Mouse (Mus musculus): ENCODE measurements around the gene Ccnk.

Ccnk gene

DNA sequence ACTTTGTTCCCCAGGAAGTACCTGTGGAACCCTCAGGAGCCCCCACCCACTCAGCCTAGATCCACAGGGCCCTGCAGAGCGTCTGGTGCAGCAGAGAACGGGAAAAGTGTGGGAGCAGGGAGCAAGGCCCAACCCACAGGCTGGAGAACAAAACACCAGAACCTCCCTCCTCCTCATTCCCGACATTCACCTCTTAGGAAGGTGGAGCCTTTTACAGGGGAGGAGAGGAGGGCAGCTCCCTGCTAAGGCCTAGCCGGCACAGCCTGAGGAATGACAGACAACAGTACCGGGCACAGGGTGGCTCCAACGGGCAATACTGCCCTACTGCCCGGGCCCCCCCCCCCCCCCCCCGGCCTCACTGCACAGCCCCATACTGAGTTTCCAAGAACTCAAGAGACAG is 44.0 kb downstream of the Ccnk start:
- no peak for DNase-seq (ENCODE audit: low spot score)

DNA sequence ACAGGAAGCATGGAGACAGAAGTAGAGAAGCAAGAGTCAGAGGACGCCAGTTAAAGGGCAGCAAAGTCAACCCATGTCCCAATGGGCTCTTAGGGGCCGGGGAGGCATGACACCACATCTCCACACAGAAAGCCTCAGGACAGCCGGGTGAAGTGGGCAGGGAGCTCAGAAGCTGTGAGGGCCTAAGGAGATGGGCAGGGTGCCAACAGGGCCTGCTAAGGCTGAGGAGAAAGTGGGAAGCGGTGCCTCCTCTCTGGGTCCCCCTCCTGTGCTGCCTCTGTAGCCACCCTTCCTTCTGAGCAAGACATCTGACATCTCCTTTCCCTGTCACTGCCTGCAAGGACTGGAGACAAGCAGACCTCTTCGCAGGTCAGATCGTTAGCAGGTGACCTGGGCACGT is 46.4 kb downstream of the Ccnk start:
- DNase-seq (ENCODE audit: low spot score) = peak; percentile 48

DNA sequence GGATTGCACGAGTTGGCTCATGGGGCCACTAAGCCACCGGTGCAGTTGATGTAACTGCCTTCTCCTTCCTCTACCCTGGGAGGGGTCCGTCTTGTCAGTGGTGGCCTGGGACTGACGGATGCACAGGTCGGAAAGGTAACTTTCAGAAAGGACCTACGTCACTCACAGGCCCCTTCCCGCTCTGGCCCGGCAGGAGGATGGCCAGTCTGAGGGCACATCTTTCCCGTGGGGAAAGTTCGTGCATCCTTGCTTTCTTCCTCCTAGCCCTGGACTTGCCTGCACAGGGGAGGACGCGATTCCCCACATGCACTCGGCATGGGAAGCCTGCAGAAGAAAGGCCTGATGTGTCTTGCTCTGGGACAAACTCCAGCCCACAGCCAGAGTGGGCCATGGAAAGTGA is 46.8 kb downstream of the Ccnk start:
- DNase-seq (ENCODE audit: low spot score) = no peak

DNA sequence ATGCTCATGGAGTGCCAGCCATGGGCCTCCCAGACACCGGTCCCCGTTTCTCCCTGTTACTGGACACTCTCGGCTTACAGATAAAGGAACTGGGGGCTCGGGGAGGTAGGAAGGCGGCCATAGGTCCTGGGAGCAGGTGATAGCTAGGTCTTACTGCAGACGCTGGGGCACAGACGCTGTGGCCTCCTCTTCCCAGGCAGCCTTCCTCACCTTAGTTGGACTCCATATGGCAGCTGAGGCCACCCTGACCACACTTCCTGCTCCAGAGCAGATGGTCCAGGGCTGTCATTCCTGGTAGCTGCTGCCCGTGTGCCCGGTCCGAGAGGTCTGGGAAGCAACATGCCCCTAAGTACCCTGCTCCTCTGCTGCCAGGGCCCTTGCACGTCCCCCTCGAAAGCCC is 47.6 kb downstream of the Ccnk start:
- no peak for DNase-seq (ENCODE audit: low spot score)

DNA sequence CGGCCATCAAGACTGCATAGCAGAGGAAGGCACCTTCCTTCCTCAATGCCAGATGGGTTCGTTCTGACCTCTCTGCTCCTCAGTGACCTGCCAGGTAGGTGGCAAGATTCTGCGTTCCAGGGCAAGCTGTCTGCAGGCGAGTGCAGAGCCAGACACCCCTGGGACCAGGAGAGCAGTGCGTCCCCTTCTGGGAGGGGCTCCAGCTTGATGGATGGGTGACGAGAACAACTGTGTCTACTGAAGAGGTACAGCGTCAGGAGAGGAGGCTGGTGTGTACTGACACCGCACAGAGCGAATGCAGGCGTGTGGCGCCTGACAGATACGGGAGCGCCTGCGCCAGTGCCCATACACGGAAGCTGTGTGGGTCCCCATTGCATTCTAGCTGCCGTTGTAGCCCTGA is 48.1 kb downstream of the Ccnk start:
- DNase-seq (ENCODE audit: low spot score) = no peak

DNA sequence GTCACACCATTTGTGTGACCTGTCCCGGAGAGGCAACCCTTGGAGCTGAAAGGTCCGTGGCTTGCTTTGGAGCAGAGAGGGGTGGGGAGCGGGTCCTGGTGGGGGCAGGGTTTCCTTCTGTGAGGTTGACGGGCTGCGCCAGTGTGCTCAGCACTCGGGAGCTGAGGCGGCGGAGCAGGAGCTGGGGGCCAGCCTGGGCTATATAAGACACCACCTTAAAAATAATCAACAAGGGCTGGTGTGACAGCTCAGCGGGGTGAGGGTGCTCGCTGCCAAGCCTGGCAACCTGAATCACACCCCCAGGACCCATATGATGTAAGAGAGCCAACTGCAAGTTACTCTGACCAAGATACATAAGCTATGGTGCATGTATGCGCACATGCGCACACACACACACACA is 50.7 kb downstream of the Ccnk start:
- DNase-seq (ENCODE audit: low spot score) = no peak

DNA sequence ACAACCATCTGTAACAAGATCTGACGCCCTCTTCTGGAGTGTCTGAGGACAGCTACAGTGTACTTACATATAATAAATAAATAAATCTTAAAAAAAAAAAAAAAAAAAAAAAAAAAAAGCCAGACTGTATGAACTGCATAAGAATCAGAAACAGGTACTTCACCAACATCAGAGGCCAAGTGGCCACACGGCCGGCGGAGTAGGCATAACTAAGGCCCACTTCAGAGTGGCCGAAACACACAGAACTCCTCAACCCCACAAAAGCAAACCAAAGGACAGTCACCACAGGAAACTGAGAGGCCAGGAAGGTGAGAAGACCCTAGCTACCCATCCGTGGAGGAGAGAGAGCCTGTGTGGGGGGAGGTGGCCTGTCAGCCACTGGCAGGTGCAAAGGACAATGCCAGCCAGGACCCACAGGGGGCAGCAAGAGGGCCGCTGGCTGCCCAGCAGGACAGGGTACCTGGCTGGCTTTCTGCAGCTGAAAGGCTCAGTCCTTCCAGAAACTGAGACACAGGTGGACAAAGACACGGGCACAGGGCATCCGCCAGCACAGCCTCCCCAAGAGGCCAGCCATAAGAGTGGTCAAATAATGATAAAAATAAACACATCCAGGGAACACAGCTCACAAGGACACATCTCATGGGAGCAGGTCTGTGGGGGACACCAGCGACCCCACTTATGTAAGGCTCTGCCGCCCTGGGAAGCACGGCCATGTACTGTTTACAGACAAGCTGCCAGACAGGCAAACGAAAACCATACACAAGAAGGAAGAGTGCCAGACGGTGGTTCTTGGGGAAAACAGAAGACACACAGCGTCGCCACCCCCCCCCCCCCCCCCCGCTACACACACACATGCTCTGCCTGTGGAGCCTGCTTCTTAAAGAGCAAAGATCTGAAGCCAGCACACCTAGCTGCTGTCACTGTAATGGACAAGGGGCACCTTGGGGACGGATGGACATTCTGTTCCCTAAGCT is 51.7 kb downstream of the Ccnk start:
- no peak for DNase-seq (ENCODE audit: low spot score)

DNA sequence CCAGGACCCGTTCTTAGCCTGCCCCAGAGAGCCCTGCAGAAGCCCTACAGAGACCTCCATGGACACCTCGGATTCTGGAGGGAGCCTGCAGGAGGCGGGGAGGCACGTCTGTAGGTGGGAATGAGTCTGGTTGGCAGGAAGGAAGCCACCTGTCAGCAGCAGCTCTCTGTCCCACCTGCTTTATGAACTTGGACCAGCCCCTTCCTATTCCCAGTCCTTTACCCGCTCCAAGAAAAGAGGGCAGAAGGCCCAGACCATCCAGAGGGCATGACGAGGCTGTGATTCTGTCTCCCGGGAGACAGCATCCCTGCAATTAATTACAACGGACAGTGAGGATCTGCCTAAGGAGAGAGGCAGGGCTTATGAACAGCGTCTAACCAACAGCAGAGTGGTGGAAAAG is 52.5 kb downstream of the Ccnk start:
- no peak for DNase-seq (ENCODE audit: low spot score)

DNA sequence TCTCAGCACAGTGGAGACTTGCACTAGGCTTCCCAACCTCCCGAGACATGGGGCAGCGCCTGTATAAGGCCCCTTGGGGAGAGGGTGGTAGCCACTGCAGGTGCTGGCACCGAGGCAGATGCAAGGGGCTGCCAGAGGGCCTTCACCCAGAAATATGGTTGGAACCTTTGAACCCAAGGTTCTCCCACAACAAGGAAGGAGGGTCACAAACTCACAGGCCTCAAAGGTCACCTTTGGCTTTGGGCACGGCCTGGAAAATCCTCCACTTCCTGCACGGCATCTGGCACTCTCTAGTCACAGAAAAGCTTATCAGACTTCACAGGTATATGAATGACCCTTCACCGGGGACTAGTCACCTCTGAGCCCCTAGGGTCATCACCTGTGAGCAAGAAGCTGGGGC is 54.4 kb downstream of the Ccnk start:
- DNase-seq (ENCODE audit: low spot score) = no peak

DNA sequence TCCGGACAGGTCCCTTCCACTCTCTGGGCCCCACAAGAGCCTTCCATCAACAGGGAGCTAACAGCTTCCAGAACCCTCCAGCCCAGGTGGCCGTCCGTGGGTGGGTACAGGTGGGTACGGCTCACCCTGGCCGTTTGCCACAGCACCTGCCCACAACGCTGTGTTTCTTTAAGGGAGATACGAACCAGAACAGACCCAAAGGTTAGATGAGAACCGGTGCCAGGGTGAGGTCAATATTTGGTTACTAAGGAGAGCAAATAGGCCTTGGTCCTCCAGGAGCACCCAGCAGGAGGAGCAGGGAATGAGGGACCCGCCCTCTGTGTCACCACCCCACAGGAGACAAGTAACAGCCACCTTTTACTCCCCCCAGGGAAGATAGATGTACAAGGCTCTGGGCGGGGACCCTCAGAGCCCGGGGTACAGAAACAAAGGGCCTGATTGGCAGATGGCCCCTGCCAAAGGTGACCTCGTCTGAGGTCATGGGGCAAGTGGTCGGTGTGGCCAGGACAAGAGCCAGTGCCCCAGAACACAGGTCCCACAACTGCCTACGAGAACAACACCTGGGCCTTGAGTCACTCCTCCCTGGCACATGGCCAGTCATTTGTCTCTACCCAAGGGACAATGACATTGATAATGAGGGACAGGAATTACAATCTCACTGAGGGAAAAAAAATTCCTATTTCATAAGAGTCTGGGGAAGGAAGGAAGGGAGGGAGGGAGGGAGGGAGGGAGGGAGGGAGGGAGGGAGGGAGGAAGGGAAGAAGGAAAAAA is 55.6 kb downstream of the Ccnk start:
- no peak for DNase-seq (ENCODE audit: low spot score)

DNA sequence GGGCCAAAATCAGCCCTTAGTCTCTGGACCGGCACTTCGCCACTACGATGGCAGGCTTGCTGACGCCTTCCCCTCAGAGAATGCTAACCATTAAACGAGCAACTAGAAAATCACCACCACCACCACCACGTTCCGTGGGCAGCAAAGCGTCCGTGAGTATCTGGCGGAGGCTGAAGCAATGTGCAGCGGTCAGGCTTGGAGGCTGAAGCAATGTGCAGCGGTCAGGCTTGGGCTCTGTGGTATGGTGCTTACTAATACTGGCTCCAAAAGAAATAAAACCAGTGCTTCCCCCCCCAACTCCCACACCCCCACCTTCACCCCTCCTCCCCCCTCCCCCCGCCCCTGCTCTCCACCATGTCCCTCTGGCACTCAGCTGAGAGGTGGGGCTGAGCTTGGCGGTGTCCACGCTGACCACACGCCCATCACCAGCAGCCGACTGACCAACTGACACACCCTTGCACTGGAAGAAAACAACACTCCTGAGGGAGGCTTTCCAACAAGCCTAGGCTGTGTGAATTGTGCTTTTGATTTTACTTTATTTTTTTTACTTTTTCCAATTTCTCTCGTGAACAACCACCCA is 56.7 kb downstream of the Ccnk start:
- no peak for DNase-seq (ENCODE audit: low spot score)

DNA sequence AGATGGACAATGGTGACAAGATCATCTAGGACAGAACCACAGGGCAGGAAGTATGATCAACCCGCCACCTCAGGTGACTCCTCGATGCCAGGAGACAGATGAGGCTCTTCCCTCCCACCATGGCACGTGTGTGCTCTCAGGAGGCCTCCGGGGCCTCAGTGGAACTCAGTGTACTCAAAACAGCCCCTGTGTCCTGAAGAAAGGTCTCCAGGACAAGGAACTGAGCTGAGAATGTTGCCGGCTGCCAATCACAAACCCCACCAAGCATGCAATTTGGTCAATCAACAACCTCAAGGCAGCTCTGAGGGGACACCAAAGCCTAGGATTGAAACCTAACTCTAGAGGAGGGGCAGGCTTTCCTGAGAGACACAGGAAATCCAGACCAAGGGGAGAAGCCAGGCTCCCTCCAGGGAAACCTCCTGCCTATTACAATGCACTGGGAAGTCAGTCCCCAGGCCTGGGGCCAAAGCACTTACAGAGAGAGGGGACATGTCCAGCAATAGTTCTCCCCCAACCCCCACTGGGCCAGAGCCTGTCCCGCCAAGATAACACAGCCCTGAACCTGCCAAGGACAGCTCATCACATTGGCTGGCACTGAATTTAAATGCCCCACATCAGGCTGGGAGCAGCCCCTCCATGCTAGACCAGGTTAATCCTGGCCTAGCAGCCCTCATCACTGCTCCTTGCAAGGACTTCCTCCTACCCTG is 58.1 kb downstream of the Ccnk start:
- DNase-seq (ENCODE audit: low spot score) = no peak

DNA sequence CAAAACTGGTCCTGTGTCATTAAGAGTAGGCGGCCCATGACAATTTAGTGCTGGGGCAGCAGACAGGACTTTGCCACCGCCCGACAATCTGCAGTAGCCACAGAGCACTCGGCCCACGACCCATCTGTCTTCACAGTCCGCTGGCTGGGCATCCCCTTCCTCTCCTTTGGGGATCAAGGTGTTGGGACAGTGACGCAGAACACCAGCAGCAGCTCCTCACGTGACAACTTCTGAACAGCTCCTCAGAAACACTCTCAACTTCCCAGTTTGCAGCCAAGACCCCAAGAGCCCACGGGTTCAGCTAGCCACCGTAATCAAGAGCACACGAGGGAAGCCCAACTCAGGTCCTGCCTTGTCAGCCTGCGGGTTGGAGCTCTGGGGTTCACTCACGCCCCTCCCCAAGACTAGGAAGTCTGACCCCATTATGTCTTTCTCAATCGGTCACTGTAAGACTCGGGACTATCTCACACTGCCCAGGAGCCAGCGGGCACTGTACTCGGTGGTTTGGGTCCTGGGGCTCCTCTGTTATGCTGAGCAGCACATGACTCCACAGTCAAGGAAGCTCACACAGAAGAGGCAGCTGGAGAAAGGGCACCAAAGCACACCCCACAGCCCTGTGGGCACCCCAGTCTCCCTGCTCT is 59.1 kb downstream of the Ccnk start:
- no peak for DNase-seq (ENCODE audit: low spot score)

DNA sequence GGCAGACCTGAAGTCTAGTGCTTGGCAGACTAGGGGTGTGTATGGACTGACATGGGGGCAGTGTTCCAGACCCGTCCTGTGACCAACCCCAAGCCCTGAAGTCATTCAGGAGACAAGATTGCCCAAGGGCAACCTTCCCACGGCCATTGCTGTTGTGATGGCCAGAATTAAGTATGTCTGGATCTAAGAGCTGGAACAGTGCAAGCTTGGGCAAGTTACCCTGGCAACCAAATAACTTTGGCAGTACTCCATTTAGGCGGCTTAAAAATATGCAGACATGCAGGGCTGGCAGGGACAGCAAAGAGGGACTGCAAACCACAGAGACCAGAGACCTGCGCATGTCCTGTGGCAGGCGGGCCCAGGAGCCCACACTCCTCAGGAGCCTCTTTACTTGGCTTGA is 60.1 kb downstream of the Ccnk start:
- peak; percentile 81 for DNase-seq (ENCODE audit: low spot score)

DNA sequence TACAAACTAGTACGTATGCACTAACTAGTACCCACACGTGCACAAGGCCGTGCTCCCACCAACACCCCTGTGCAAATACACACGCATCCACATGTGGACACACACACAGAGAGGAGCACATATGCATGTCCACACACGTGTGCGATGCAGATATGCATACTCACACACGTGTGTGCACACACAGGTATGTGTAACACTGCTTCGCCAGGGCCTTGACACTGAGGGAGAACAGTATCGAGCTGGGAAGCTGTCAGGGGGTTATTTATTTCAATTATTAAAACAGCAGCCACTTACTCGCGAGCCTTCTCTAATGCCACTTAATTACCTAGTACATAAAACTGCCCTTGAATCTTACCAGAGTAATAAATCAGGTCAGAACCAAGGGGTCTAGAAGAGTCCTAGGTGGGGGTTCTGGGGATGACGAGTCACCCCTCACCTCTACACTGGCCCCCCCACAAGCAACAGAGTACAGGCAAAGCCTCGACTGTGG is 61.1 kb downstream of the Ccnk start:
- no peak for DNase-seq (ENCODE audit: low spot score)

DNA sequence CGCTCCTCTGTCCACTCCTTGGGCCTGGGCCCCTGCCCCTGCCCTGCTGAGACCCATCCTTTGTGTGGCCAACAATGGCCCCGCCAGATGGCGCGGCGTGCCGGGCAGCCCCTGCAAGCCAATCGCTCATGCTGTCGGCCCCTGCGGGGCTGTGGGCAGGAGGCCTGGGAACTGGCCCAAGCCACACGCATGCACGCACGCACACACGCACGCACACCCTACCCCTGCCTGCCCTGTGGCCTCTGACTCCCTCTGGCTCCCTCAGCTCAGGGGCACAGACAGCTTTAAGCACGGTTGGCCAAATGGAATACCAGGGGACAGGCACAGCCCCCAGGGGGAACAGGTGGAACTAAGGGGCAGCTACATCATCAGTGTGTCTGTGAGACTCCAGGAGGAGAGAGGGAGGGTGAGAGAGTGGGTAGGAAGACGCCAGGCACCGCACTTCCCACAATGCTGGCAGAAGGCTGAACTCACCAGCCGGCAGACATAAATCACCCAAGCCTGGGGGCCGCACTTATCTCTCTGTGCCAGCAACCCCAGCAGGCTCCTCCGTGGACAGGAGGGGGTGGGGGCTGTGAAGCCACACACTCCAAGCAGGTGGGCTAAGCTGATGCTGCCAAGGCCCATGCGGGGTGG is 61.7 kb downstream of the Ccnk start:
- peak; percentile 51 for DNase-seq (ENCODE audit: low spot score)

DNA sequence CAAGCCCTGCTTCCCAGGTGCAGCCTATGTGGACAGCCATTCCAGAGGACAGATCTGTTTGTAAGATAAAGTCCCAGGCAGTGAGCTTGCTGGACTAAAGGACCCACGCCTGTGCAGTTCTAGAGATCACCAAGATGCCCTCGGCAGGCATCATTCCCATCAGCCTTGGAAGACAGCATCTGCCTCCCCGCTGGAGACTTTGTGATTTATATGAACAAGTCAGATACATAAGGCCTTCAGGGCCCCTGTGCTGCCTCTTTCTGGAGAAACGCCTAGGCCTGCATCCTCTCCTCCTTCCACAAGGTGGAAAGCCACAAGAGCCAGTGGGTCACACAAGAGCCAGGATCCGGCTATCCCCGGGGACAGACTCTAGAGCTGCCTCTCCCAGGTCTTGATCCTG is 62.2 kb downstream of the Ccnk start:
- no peak for DNase-seq (ENCODE audit: low spot score)

DNA sequence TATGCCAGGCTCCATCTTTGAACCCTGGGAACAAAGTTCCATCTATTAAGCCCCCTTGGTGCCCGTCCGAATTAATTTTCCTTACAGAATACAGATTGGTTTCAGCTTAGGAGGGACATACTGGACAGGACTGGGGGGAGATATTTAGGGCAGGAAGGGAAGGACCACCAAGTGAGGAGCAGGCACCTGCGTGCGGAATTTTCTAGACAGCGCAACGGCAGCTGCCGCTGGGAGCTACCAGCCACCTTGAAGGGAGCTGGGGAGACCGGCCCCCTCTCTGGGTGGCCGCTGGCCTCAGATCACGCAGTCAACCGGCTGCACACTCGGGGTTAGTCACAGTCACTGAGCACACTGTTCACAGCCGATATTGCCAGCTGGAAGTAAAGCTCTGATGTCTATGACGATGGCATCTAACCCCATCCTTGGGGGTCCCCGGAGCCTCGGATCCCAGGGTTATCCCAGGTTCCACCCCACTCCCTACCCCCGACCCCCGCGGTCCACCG is 62.9 kb downstream of the Ccnk start:
- no peak for DNase-seq (ENCODE audit: low spot score)

DNA sequence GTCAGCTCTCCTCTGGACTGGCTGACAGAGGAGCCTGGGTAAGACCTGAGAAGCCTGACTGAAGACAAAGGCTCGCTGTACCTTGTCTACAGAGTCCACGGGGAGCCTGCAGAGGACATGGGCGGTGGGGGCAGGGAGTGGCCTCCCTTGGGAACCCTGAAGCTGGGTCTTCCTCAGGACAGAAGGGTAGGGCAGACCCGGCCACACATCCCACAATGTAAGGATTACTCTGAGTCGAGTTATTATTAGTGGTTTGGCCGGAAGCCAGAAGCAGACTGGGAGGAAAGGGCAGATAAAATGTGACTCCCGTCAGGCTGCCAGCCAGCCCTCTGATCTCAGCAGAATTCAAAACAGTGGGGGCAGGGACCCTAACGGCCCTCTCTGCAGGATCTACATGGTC is 65.4 kb downstream of the Ccnk start:
- no peak for DNase-seq (ENCODE audit: low spot score)

DNA sequence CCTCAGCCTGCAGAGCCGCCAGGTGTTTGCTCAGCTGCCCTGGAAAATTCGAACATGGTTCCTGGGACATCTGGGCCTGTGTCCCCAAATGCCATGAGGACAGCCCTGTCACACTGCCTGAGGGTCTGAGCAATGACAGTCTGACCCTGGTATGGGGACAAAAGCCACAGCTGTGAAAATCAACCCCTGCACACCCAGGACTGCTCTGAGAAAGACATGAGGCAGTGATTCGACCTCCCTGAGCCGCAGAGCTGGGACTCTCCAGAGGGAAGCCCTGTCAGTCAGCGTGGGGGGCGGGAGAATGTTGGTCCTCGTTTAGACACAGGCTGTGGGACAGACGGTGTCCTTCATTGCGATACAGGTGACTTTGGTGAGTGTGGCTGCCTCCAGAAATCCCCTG is 66.2 kb downstream of the Ccnk start:
- DNase-seq (ENCODE audit: low spot score) = no peak
